Mouse (Mus musculus) C2C12 (cell line): ENCODE results near the gene Ube2e2.

ENCODE experiments used
- CEBPB ChIP-seq: IDR thresholded peaks from one replicate; pipeline ENCODE4 v1.6.1; 2011; ENCODE audit warnings: low read depth, mild to moderate bottlenecking, control low read depth, moderate library complexity
- CTCF ChIP-seq: IDR thresholded peaks from one replicate; pipeline ENCODE4 v1.5.1; 2011; ENCODE audit not compliant: control insufficient read depth, insufficient read depth, insufficient read length
- FOSL1 ChIP-seq: IDR thresholded peaks from one replicate; pipeline ENCODE4 v1.8.0; 2011; ENCODE audit warnings: mild to moderate bottlenecking, low read length; ENCODE audit not compliant: poor library complexity, insufficient read depth, severe bottlenecking
- MAX ChIP-seq: IDR thresholded peaks from one replicate; pipeline ENCODE4 v1.6.1; 2011; ENCODE audit warnings: mild to moderate bottlenecking, control low read depth
- MYOD1 ChIP-seq: IDR thresholded peaks from one replicate; pipeline ENCODE4 v1.6.1; 2011; ENCODE audit warnings: low read depth; ENCODE audit not compliant: control insufficient read depth, insufficient read length
- MYOG ChIP-seq: IDR thresholded peaks from one replicate; pipeline ENCODE4 v1.6.1; 2011; ENCODE audit not compliant: control insufficient read depth, insufficient read length; ENCODE audit errors: extremely low read depth
- USF1 ChIP-seq: IDR thresholded peaks from one replicate; pipeline ENCODE4 v1.6.1; 2011; ENCODE audit warnings: low read depth, mild to moderate bottlenecking, control low read depth, moderate library complexity

- no peak for TF ChIP-seq CTCF
- no peak for TF ChIP-seq MAX
- no peak for TF ChIP-seq CEBPB
- no peak for TF ChIP-seq USF1
- TF ChIP-seq MYOD1: no peak
- TF ChIP-seq MYOG: no peak
- no peak for TF ChIP-seq FOSL1
Observed at GRCm38 (mm10) chr14:18778241-18778640, 115.8 kb downstream of the Ube2e2 start.
